Mouse (Mus musculus) right cerebral cortex, postnatal 4 days (tissue): ENCODE results near the gene Cldn6.

Experiments used
- DNase-seq: peaks from one replicate; pipeline ENCODE4 v3.0.0-alpha.2; 2022

The Cldn6 gene

DNA sequence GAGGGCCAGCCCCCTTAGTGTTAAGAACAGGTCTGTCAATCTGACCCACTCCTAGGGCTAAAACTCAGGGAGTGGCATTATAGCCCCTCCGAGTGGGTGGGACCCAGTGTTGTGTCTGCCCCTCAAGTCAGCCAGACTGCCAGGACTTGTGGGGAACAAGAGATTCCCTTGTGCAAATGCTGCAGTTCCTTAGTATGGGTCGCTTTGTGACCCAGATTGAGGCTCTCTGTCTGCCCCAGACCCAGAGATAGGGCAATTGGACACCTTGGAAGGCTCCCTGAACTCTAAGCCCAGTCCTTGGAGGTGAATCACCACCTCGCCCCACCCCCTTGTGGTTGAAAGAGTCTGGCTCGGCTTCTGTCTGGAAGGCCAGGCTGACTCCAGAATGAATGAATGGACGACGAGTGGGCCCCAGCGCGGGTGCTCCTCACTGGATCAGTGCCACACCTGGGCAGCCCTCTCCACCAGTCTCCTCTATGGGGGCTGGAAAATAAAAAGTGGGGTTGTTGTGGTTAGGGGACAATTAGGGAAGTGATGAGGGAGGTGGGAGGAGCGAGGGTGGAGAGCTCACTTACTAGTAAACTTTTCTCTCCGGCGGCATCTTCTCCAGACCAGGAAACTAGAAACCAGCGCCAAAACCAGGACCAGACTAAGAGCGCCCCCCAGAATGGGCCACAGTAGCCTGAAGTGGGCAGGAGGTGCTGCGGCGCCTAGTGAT, 3.3 kb upstream of the Cldn6 start:
- no peak for DNase-seq

DNA sequence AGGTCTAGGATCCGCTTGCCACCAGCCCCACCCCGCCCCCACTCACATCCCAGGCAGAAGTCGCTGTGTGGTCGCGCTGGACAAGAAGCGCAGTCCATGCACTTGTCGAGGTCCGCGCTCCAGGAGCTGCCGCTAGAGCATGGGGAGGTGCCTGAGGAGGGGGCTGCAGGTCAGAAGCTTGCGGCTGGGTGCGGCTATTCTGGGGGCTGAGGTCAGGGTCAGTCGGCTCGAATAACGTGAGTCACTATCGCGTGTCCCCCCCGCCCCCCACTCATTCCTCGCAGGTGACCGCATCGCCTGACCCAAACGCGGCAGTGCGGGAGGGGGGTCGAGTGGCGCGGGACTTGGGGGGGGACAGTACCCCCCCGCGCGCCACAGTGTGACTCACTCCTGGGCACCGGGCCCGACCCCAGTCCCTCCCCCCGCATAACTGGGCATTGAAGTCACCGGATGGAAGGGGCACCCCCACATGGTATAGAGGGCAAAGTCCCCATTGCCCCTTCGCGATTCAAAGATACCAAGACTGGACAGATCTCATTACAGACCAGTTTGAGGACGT, 2.5 kb upstream of the Cldn6 start:
- DNase-seq = no peak

DNA sequence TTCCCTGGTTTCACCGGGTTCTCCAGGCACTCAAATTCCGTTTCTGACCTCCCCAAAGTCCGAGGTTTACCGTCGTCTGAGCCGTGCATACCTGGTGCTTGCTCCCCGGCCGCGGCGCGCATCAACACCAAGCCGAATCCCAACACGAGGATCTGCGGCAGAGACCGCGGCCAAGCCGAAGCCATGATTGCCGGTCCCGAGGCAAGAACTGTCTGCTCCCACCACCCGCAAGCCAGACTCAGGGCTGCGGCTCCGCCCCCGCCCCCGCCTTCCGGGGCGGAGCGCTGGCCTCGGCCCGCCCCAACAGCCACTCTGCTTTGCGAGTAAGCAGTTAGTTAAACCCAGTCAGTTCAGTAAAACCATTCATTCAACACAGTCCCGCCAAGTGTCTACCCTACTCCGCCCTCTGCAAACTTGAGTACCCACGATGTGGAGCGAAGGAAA, 1.8 kb upstream of the Cldn6 start, which contains the start of gene Tnfrsf12a:
Gene Tnfrsf12a (minus strand): TSS at position 233 of the 444 bp plus-strand sequence.
- DNase-seq = peak; percentile 71

DNA sequence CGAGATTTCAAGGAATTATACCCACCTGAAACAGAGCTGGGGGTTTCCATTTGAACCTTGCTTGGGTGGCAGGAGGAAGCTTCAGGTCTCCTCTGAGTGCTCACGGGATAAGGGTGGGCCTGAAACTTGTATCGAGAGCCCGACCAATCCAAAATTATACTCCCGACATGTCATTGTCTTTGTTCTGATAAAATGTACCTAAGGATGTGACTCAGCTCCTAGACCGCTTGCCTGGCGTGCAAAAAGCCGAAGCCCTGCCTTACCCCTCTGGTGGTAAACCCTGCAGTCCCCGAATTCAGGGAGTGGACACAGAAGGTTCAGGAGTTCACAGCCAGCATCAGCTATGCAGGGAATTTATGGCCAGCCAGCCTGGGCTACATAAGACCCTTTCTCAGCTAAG, 1.3 kb downstream of the Cldn6 start:
- DNase-seq = no peak

DNA sequence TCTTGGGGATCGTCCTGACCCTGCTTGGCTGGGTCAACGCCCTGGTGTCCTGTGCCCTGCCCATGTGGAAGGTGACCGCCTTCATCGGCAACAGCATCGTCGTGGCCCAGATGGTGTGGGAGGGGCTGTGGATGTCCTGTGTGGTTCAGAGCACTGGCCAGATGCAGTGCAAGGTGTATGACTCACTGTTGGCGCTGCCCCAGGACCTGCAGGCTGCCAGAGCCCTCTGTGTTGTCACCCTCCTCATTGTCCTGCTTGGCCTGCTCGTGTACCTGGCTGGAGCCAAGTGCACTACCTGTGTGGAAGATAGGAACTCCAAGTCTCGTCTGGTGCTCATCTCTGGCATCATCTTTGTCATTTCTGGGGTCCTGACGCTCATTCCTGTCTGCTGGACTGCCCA, 2.0 kb downstream of the Cldn6 start:
- no peak for DNase-seq

DNA sequence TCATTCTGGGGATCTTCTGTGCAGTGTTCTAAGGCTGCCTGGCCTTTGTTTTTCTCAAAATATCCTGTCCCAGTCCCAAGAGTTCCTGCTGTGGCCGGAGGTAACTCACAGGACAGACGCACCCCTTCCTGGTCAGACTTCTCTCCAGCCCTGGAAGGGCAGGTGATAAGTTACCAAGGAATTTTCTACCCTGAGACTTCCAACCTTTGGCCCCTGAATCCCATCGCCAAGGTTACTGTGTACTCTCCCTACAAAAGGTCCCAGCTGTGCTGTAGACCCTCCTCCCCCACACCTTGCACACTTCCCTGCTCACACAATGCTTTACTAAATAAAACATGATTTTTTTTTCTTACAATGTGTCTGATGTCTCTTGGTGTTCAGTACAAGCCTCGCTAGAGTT, 3.0 kb downstream of the Cldn6 start:
- DNase-seq = no peak

DNA sequence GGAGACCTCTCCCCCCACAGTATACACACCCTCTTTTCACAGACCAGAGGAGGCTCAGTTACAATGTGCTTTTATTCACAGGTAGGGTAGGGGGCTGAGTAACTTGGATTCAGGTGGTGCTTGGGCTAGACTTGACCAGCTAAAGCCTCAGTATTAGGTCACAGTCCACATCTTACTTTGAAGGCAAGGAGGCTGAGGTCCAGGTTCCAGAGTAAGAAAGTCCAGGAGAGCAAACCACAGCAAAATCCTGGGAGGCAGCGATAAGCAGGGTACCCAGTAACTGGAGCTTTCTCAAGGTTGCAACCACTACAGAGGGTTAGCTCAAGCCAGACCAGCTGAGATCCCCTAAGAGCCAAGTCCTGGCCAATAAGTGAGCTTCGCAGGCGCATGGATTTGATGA, 3.5 kb downstream of the Cldn6 start:
- DNase-seq = no peak

DNA sequence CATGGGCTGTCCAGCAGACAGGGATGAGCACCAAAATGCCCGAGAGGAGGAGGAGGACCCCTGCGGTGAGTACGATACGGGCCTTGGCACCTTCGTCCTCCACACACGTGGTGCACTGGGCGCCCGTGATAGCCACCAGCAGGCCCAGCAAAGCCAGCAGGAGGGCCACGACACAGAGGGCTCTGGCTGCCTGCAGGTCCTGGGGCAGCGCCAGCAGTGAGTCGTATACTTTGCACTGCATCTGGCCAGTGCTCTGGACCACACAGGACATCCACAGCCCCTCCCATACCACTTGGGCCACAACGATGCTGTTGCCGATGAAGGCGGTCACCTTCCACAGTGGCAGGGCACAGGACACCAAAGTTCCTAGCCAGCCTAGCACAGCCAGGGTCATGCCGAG, 4.2 kb downstream of the Cldn6 start:
- DNase-seq = no peak

DNA sequence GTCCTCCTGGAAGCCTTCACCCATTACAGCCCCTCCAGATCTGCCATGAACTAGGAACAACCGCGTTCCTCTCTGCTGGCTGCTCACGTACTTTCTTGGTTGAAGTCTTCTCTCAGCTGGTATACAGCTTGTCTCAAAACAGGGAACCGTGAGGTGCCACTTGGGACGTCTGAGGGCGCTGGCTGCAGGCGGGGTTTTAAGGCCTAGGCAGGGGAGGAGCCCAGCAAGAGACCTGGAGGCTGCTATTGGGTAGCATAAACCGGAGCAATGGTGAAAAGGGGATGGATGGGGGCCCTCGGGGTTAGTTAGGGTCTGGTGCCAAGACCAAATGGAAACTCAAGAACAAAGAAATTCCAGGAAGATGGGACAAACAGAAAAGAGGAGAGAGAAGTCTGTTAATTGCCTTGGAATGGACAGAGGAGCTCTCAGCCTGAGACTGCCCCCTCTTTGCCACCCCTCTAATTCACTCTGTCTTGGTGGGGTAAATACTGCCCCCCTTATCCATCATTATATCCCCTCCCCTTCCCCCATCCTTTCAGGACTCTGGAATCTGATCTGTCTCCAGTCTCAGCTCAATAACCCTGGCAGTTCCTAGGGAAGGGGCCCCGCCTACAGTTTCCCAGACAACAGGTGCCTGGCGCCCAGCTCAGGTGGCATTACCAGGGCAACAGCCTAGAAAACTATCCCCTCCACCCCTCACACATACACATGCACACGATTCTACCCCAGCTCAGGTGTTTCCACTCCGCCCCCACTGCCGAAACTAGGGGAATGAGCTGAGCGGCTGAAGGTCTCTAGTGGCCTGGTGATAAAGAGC, 5.0 kb downstream of the Cldn6 start, which contains the start of gene Cldn9:
Gene Cldn9 (minus strand): TSS at position 171 of the 817 bp plus-strand sequence.
- no peak for DNase-seq

DNA sequence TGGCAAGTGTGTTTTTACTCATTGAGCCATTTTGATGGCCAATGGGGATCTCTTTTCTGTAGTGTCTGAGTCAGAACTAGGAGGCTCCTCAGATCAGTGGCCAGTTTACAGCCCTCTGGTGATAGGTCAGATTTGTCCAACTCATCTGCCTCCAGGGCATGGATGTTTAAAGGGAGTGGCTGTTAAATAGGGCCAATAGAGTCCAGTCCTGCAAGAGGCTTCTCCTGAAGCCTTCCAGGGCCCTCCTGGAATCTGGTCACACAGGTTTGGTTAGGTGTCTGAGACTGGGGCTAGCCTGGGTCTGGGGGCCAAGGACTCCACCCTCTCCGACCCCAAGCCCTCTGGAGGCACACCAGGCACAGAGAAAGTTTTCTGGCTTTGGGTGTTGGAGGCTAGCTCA, 15.4 kb downstream of the Cldn6 start:
- DNase-seq = no peak

DNA sequence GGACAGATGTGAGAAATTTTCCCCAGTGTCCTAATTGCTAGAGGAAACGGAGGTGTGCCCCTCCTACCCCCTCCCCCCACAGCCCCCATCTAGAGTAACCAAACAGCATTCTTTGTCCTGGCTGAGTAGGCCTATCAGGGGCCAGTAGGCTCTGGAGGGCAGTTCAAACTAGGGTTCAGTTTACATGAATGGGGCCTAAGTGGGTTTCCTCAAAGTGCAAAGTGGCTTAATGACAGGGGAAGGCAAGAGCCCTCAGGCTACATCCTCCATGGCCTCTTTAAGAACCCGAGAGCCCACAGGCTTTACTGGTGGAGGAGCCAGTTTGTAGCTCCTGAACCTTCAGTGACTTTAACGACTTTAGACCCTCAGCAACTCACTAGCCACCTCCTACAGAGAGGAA, 16.8 kb downstream of the Cldn6 start:
- DNase-seq = no peak

DNA sequence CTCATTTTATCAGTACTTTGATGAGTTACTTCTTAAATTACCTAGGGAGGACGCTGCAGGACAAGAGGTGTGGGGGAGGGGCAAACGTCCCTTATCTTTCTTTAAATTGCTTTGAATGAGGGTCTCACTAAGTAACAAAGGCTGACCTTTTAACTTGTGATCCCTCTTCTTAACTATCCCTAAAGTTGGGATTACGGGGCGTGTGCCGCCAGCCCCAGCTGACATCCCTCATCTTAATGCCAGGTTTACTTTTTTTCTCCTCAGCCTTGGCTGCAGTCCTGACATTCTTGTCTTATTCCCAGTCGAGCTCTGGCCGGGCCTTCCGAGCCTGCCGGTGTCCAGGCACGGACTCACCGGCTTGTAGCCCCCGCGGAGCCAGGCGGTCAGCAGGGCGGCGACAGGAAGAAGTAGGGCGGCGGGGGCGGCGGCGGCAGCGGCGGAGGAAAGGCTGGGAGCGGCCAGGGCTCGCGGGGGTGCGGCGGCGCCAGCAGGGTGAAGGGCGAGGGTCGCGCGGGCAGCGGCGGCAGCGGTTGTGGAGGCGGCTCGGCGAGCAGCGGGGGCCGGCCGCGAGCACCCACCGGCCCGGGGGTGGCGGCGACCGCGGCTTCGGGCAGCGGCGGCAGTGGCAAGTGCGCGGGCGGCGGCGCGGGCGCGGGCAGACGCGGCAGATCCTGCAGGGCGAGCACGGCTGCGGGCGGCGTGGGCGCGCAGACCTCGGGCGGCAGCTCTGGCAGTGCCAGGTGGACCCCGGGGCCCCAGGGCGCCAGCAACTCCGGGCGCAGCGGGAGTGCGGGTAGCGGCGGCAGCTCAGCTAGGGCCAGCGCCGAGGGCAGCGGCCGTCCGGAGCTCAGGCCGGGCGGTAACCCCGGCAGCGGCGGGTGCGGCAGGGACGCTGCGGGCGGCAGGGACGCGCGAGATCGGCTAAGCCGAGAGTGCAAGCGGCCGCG, 20.4 kb downstream of the Cldn6 start:
- DNase-seq = peak; percentile 40

DNA sequence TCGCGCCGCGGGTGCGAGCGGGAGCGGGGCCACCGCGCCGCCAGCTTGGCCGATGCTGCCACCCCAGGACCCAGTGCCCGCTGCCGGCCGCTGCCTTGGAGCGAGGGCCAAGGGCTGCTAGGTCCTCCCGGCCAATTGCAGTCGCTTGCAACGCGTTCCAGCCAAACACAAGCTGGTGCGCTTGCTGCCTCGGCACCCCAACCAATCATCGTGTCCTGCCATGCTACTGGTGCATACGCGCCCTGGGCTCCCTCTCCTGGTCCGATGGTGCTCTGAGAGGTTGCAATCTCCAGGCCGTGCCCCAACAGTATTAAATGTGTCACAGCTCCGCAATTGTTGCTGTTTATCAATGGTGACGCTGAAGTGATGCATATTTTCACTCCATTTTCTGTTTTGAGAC, 21.0 kb downstream of the Cldn6 start:
- peak; percentile 85 for DNase-seq

DNA sequence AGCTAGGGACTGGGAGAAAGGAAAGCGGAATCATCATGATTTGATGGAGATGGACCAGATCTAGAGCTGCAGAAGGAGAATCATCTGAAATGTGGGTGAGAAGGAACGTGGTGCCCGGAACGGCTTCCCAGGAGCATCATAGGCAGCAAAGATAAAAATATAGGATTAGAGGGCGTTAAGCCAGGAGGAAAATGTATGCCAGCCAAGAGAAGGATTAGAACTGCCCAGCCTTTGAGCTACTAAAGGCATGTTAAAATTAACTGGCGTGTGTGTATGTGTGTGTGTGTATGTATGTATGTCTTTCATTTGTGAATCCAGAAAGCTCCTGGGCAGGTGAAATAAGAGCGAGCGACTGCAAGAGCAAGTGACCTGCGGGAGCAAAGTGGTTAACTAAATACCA, 24.3 kb downstream of the Cldn6 start:
- no peak for DNase-seq

DNA sequence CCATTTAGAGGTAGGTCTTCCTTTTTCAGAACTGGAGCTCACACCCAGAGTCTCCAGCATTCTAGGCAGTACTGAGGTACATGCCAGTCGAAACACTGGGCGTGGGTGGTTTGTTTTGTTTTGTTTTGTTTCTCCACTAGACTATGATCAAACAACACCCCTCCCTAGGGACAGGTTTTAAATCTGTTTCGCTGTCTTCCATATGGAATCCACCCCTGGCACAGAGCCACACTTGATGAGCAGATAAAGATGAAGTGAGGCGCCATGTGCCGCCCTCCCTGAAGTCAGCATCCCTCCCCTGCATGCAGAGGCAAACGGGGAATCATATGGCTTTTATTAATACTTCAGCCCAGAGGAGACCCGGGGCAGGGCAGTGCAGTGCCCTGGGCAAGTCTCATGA, 25.7 kb downstream of the Cldn6 start:
- DNase-seq = peak; percentile 27

DNA sequence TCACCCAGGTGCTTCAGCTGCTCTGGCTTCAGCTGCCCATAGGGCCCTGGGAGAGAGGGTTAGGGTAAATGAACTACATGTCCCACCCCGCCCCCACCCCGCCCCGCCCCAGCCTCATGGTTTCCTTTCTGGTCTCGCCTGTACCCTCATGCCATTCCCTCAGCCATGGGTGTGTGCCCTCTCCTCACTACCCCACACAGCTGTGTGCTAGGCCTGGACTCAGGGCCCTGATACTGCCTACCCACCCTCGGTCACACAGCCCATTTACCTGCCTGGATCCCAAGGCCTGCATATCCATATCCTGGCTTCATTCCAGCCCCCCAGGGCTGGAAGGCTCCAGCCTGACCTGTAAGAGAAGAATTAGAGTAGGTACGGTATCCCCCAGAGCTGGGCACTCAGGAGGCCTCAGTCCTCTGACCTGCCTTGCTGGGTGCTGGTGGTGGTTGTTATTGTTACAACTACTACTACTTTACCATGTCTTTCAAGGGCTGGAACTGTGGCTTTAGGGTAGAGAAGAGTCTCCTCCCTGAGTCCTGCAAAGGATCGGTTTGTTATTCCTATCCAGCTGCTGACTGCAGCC, 26.6 kb downstream of the Cldn6 start:
- no peak for DNase-seq

DNA sequence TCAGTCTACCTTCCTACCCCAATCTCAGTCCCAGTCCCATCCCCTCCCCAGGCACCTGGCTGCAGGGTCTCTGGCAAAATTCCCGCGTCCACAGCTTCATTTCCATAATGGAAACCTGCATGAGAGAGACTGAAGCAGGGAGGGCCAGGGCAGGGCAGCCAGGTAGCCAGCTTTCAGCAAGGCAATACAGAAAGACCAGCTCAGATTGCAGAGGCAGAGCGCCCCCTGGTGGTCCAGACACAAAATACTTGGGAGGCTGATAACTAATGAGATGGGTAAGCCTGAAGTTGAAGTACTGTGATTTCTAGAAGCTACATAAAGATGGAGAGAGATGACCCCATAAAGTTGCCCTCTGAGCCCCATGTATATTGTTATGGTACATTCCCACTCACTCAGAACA, 27.2 kb downstream of the Cldn6 start:
- peak; percentile 86 for DNase-seq

DNA sequence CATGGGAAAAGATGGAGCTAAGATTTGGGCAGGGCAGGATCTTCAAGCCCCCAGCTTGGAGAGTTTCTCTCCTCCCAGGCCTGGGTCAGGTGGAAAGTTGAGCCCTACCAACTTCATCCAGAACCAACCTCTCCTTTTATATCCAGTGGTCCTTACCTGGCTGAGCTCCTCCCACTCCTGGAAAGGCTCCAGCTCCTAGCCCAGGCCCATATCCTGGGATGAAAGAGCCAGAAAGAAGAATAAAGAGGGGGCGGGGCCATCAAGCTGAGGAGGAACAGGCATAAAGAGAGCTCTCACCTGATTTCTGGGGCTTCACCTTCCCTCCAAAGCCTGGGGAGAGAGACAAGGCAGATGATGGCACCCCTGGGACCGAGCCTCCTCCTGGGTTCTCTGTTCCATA, 38.0 kb downstream of the Cldn6 start:
- DNase-seq = no peak

DNA sequence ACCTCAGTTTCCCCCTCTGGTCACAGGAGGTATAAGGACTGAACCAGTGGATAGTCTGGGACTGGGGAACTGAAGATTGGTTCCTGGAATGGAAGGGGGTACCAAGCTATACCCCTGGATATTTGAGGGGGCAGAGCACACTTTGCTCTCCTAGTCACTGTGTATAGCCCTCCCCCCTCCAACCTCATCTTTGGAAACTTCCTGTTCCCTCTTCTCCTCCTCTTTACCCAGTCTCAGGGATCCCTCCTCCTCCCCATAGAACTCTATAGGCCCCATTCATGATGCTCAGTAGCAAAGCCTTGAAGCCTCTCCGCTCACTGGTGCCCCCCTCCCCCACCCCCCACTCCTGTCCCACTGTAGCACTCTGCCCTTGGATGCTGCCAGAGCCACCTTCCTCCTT, 40.4 kb downstream of the Cldn6 start:
- DNase-seq = no peak

DNA sequence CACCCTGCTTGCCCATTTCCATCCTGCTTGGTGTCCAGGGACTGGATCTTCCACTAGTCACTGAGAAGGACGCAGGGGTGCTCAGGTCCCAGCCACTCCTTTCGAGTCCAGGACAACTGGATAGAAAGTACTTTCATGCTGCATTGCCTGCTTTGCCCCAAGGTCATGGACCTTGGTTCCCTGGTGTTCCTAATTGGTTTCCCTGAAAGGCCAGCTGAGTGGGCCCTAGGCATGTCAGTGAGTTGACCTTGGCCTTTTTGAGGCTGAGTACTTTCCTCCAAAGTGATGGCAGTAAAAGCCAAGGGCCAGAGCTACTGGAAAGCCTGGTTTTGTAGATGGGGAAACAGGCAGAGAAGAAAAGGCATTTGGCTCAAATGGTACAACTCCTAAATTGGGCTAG, 42.8 kb downstream of the Cldn6 start:
- DNase-seq = no peak

DNA sequence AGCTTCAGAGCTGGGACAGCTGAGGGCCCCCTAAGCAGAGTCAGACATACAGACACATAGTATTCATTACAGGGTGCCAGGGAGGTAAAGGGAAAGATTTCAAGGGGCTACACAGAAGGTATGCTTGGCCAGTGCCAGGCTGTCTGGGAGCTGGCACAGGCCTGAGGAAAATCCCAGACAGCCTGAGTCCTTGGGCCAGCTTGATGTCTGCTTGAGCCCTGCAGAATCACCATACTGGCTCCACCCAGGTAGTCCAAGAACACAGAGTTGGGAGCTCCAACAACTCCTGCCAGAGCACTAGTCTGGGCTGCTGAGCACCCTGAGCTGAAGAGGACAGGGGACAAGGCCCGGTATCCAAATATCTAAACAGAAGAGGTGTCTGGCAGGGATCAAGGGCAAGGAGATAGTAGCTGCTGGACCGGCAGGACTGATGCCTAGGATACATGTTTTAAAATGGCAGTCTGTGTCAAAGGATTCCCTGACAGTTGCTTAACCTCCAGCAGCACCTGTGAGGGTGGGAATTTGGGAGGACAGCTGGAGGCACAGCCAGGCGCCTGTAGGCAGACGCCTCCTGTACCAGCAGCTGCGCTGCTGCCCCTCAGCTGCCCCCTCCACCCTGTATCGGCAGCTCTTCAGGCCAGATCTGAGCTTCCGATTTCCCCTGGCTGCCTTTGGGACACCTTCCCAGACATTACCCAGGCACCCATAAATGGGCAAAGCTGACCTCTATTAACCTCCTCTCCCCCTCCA, 43.5 kb downstream of the Cldn6 start, which contains the start of gene 1520401A03Rik:
Gene 1520401A03Rik (minus strand): TSS at position 408 of the 750 bp plus-strand sequence.
- DNase-seq = no peak

DNA sequence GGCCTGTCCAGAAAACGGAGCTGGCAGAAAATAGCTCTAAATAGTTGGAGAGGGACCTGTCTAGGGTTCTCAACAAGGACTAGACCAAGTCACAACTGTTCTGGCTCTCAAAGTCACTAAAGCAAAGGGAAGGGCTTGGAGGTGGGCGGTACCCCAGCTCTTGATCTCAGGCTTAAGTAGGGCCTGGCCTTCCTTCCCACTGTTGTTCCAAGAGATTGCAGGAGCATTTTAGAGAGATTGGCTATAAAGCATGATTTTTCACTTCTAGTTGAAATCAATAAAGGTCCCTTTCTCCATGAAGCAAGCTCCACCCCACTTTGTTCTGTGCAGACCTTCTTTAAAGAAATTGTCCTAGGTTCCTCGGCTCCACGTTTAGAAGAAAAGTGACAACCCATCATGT, 46.4 kb downstream of the Cldn6 start:
- no peak for DNase-seq
